Mouse (Mus musculus): Measurements from ENCODE around the gene Atxn1. TPM values are rescaled to one million over a fixed set of nuclear protein-coding genes. Genes with fewer than 3 reads are reported as not detected.

The Atxn1 gene
- polyA plus RNA-seq, 1 experiment: 59.3 TPM

- TF ChIP-seq POLR2A (IDR thresholded peaks at IDR 0.05; ENCODE audit: low read depth, low read length) (no peak), CTCF (IDR thresholded peaks at IDR 0.05; ENCODE audit: borderline replicate concordance, insufficient read depth, low read length) (no peak)
- H3K27ac ChIP-seq (ENCODE audit: insufficient read depth, low read length): no peak overlapping the region
- no peak overlapping the region for H3K4me3 ChIP-seq (ENCODE audit: insufficient read depth, low read length)
- peaks cover 16% of the 10 kb centered on the region for H3K4me1 ChIP-seq (ENCODE audit: control insufficient read depth, insufficient read depth, low read length)
Measured at GRCm38 (mm10) chr13:45934841-45935240, 30.0 kb downstream of the Atxn1 start.

GRCm38 (mm10) chr13:45934085-45934484 is 30.7 kb downstream of the Atxn1 start:
- no peak overlapping the region for H3K27ac ChIP-seq (ENCODE audit: insufficient read depth, low read length)
- peaks cover 16% of the 10 kb centered on the region for H3K4me1 ChIP-seq (ENCODE audit: control insufficient read depth, insufficient read depth, low read length)
- TF ChIP-seq POLR2A (IDR thresholded peaks at IDR 0.05; ENCODE audit: low read depth, low read length): no peak
- no peak for TF ChIP-seq CTCF (IDR thresholded peaks at IDR 0.05; ENCODE audit: borderline replicate concordance, insufficient read depth, low read length)
- no peak overlapping the region for H3K4me3 ChIP-seq (ENCODE audit: insufficient read depth, low read length)

GRCm38 (mm10) chr13:45932491-45932921 is 32.3 kb downstream of the Atxn1 start:
- peaks cover 8% of the 10 kb centered on the region for H3K4me1 ChIP-seq (ENCODE audit: control insufficient read depth, insufficient read depth, low read length)
- no peak overlapping the region for H3K4me3 ChIP-seq (ENCODE audit: insufficient read depth, low read length)
- H3K27ac ChIP-seq (ENCODE audit: insufficient read depth, low read length): peak overlapping the region; percentile 78
- no peak for TF ChIP-seq POLR2A (IDR thresholded peaks at IDR 0.05; ENCODE audit: low read depth, low read length)
- no peak for TF ChIP-seq CTCF (IDR thresholded peaks at IDR 0.05; ENCODE audit: borderline replicate concordance, insufficient read depth, low read length)

GRCm38 (mm10) chr13:45931891-45932290 is 32.9 kb downstream of the Atxn1 start:
- no peak overlapping the region for H3K4me3 ChIP-seq (ENCODE audit: insufficient read depth, low read length)
- TF ChIP-seq POLR2A (IDR thresholded peaks at IDR 0.05; ENCODE audit: low read depth, low read length) (no peak), CTCF (IDR thresholded peaks at IDR 0.05; ENCODE audit: borderline replicate concordance, insufficient read depth, low read length) (no peak)
- H3K27ac ChIP-seq (ENCODE audit: insufficient read depth, low read length): peak overlapping the region; percentile 69
- peaks cover 4% of the 10 kb centered on the region; the same call in 1 of the 2 replicates for H3K4me1 ChIP-seq (ENCODE audit: control insufficient read depth, insufficient read depth, low read length)

- no peak for TF ChIP-seq POLR2A (IDR thresholded peaks at IDR 0.05; ENCODE audit: low read depth, low read length)
- TF ChIP-seq CTCF (IDR thresholded peaks at IDR 0.05; ENCODE audit: borderline replicate concordance, insufficient read depth, low read length): no peak
- H3K4me3 ChIP-seq (ENCODE audit: insufficient read depth, low read length): no peak overlapping the region
- H3K27ac ChIP-seq (ENCODE audit: insufficient read depth, low read length): peak overlapping the region; percentile 69; the same call in 1 of the 2 replicates
- H3K4me1 ChIP-seq (ENCODE audit: control insufficient read depth, insufficient read depth, low read length): peaks cover 4% of the 10 kb centered on the region; the same call in 1 of the 2 replicates
Measured at GRCm38 (mm10) chr13:45931215-45931614, 33.6 kb downstream of the Atxn1 start.

- Histone ChIP-seq H3K27ac (ENCODE audit: insufficient read depth, low read length) (no peak overlapping the region), H3K4me3 (ENCODE audit: insufficient read depth, low read length) (no peak overlapping the region), H3K4me1 (ENCODE audit: control insufficient read depth, insufficient read depth, low read length) (peaks cover 14% of the 10 kb centered on the region)
- TF ChIP-seq CTCF (IDR thresholded peaks at IDR 0.05; ENCODE audit: borderline replicate concordance, insufficient read depth, low read length) (no peak), POLR2A (IDR thresholded peaks at IDR 0.05; ENCODE audit: low read depth, low read length) (no peak)
Measured at GRCm38 (mm10) chr13:45929744-45930143, 35.1 kb downstream of the Atxn1 start.

GRCm38 (mm10) chr13:45925294-45925693 is 39.5 kb downstream of the Atxn1 start:
- Histone ChIP-seq H3K27ac (ENCODE audit: insufficient read depth, low read length) (peak overlapping the region; percentile 100), H3K4me3 (ENCODE audit: insufficient read depth, low read length) (peak overlapping the region; percentile 8; the same call in 1 of the 2 replicates), H3K4me1 (ENCODE audit: control insufficient read depth, insufficient read depth, low read length) (peaks cover 23% of the 10 kb centered on the region)
- TF ChIP-seq POLR2A (IDR thresholded peaks at IDR 0.05; ENCODE audit: low read depth, low read length) (no peak), CTCF (IDR thresholded peaks at IDR 0.05; ENCODE audit: borderline replicate concordance, insufficient read depth, low read length) (no peak)

- no peak overlapping the region for H3K4me3 ChIP-seq (ENCODE audit: insufficient read depth, low read length)
- H3K27ac ChIP-seq (ENCODE audit: insufficient read depth, low read length): peak overlapping the region; percentile 100
- TF ChIP-seq POLR2A (IDR thresholded peaks at IDR 0.05; ENCODE audit: low read depth, low read length) (no peak), CTCF (IDR thresholded peaks at IDR 0.05; ENCODE audit: borderline replicate concordance, insufficient read depth, low read length) (no peak)
- H3K4me1 ChIP-seq (ENCODE audit: control insufficient read depth, insufficient read depth, low read length): peaks cover 23% of the 10 kb centered on the region
Measured at GRCm38 (mm10) chr13:45924555-45924954, 40.3 kb downstream of the Atxn1 start.

GRCm38 (mm10) chr13:45923086-45923485 is 41.7 kb downstream of the Atxn1 start:
- TF ChIP-seq POLR2A (IDR thresholded peaks at IDR 0.05; ENCODE audit: low read depth, low read length) (peak; percentile 34), CTCF (IDR thresholded peaks at IDR 0.05; ENCODE audit: borderline replicate concordance, insufficient read depth, low read length) (peak; percentile 28; the same call in 1 of the 2 replicates)
- Histone ChIP-seq H3K4me1 (ENCODE audit: control insufficient read depth, insufficient read depth, low read length) (peaks cover 23% of the 10 kb centered on the region), H3K4me3 (ENCODE audit: insufficient read depth, low read length) (no peak overlapping the region), H3K27ac (ENCODE audit: insufficient read depth, low read length) (peak overlapping the region; percentile 100)

- Histone ChIP-seq H3K4me1 (ENCODE audit: control insufficient read depth, insufficient read depth, low read length) (peaks cover 23% of the 10 kb centered on the region), H3K27ac (ENCODE audit: insufficient read depth, low read length) (peak overlapping the region; percentile 100), H3K4me3 (ENCODE audit: insufficient read depth, low read length) (no peak overlapping the region)
- TF ChIP-seq POLR2A (IDR thresholded peaks at IDR 0.05; ENCODE audit: low read depth, low read length) (no peak), CTCF (IDR thresholded peaks at IDR 0.05; ENCODE audit: borderline replicate concordance, insufficient read depth, low read length) (no peak)
Measured at GRCm38 (mm10) chr13:45922467-45922866, 42.3 kb downstream of the Atxn1 start.
